Mouse (Mus musculus) cerebellum, adult 2 months (tissue): ENCODE data around the gene Gm21985. TPM values are rescaled to one million over a fixed set of nuclear protein-coding genes. Genes with fewer than 3 reads are reported as not detected.
A peak's percentile ranks its signal among the peaks of the same experiment; 100 is the strongest.

ENCODE experiments used
- DNase-seq, 2 experiments: peaks; one replicate each; pipeline ENCODE4 v3.0.0; 2021
- H3K27ac ChIP-seq: fragments of 200-500 bp; 2 replicates; pipeline ENCODE4 v1.5.1; 2012; ENCODE audit warnings: low read length, control low read depth, inconsistent platforms; ENCODE audit not compliant: insufficient read depth
- H3K27me3 ChIP-seq: fragments of 200-500 bp; 2 replicates; pipeline ENCODE4 v1.6.1; 2012; ENCODE audit warnings: inconsistent platforms, mild to moderate bottlenecking, low read length, moderate library complexity; ENCODE audit not compliant: control insufficient read depth, insufficient read depth
- H3K4me1 ChIP-seq: fragments of 200-500 bp; 2 replicates; pipeline ENCODE4 v1.6.1; 2011; ENCODE audit warnings: low read length; ENCODE audit not compliant: control insufficient read depth, insufficient read depth
- H3K4me3 ChIP-seq: fragments of 200-500 bp; replicated peaks from 2 replicates; pipeline ENCODE3; 2011; ENCODE audit warnings: mild to moderate bottlenecking, low read depth, low read length, control low read depth; ENCODE audit not compliant: insufficient read depth
- CTCF ChIP-seq: fragments of 200-500 bp; IDR thresholded peaks from 2 replicates; pipeline ENCODE4 v1.5.1; 2011; ENCODE audit warnings: low read depth, mild to moderate bottlenecking, control low read depth, low read length, moderate library complexity, borderline replicate concordance; ENCODE audit not compliant: insufficient read depth
- POLR2A ChIP-seq: fragments of 200-500 bp; IDR thresholded peaks from 2 replicates; pipeline ENCODE4 v1.6.1; 2011; ENCODE audit warnings: low read length, control low read depth, borderline replicate concordance; ENCODE audit not compliant: insufficient read depth
- WGBS: fragments of 180-500 bp; shearing (Covaris S2); methylation state at CpG from one replicate; pipeline ENCODE4 v1.1.7; 2018; 5-methylcytosine and 5-hydroxymethylcytosine counted together
- polyA plus RNA-seq: library from polyadenylated mRNA; depleted of rRNA; stranded (reverse); fragments of >200 nt; gene quantifications from 2 replicates; pipeline ENCODE4 v1.2.3, GENCODE M21; 2012

The Gm21985 gene
- polyA plus RNA-seq, 1 experiment, result not detected

- TF ChIP-seq CTCF (no peak), POLR2A (no peak)
Measured at GRCm38 (mm10) chr2:112254675-112255515, 11.2 kb upstream of the Gm21985 start.

GRCm38 (mm10) chr2:112259241-112259962 lies 6.7 kb upstream of the Gm21985 start, which contains the start of gene Nutm1:
Nutm1 (minus strand) TSS chr2:112259291.
- WGBS, result 63% methylated on average over 10 of the region's 10 CpGs
- DNase-seq, result no peak
- Histone ChIP-seq H3K4me1 (no peaks in the 10 kb centered on the region; the same call in 1 of the 2 replicates), H3K27ac (no peak within 1 kb of the TSS), H3K4me3 (no peak within 1 kb of the TSS), H3K27me3 (no peaks in the 10 kb centered on the region)
- TF ChIP-seq CTCF, result no peak
- TF ChIP-seq POLR2A, result no peak

More at GRCm38 (mm10) chr2:112254675-112255515, 11.2 kb upstream of the Gm21985 start:
- no peak for DNase-seq
- Histone ChIP-seq H3K4me1 (no peaks in the 10 kb centered on the region), H3K27ac (no peak overlapping the region), H3K4me3 (no peak overlapping the region), H3K27me3 (no peaks in the 10 kb centered on the region)
- 71% methylated on average over 7 of the region's 7 CpGs for WGBS

- peak within 1 kb of the TSS; percentile 64 for H3K4me3 ChIP-seq
- TF ChIP-seq POLR2A (peak; percentile 99), CTCF (peak; percentile 85)
- no peaks in the 10 kb centered on the region for H3K27me3 ChIP-seq
- DNase-seq, result peak; percentile 89 to 91
- H3K4me1 ChIP-seq, result no peaks in the 10 kb centered on the region; the same call in 1 of the 2 replicates
- no peak within 1 kb of the TSS for H3K27ac ChIP-seq
- under 1% methylated on average over 36 of the region's 36 CpGs for WGBS
Measured at GRCm38 (mm10) chr2:112261748-112262653, 4.1 kb upstream of the Gm21985 start, which contains the start of gene Nop10. Nop10 (plus strand) TSS chr2:112261926.

- no peak for TF ChIP-seq POLR2A
- TF ChIP-seq CTCF, result no peak
- peak overlapping the region; percentile 64 for H3K4me3 ChIP-seq
- no peak for DNase-seq
- 28% methylated on average over 4 of the region's 4 CpGs for WGBS
- H3K27me3 ChIP-seq, result no peaks in the 10 kb centered on the region
- H3K27ac ChIP-seq, result no peak overlapping the region
- no peaks in the 10 kb centered on the region; the same call in 1 of the 2 replicates for H3K4me1 ChIP-seq
Measured at GRCm38 (mm10) chr2:112262779-112263295, 3.3 kb upstream of the Gm21985 start.

GRCm38 (mm10) chr2:112264364-112264763 lies 1.8 kb upstream of the Gm21985 start:
- DNase-seq, result no peak
- Histone ChIP-seq H3K4me1 (no peaks in the 10 kb centered on the region; the same call in 1 of the 2 replicates), H3K27ac (no peak overlapping the region), H3K27me3 (no peaks in the 10 kb centered on the region), H3K4me3 (no peak overlapping the region)
- 79% methylated on average over 4 of the region's 4 CpGs for WGBS
- no peak for TF ChIP-seq POLR2A
- TF ChIP-seq CTCF, result no peak

GRCm38 (mm10) chr2:112265448-112266241 lies 469 bp upstream of the Gm21985 start, which contains the start of gene Slc12a6:
Slc12a6 (plus strand) TSS chr2:112265825.
- H3K4me3 ChIP-seq, result peak within 1 kb of the TSS; percentile 76
- WGBS, result under 1% methylated on average over 73 of the region's 85 CpGs
- TF ChIP-seq POLR2A (peak; percentile 58; the same call in 1 of the 2 replicates), CTCF (no peak)
- no peaks in the 10 kb centered on the region; the same call in 1 of the 2 replicates for H3K4me1 ChIP-seq
- no peaks in the 10 kb centered on the region for H3K27me3 ChIP-seq
- H3K27ac ChIP-seq, result peak within 1 kb of the TSS; percentile 73
- DNase-seq, result peak; percentile 94
